Mouse (Mus musculus) olfactory bulb, adult 2 months (tissue): ENCODE measurements around the gene Syt9.

ENCODE experiments used
- CTCF ChIP-seq: fragments of 200-500 bp; IDR thresholded peaks from 2 replicates; pipeline ENCODE4 v1.5.1; 2012; ENCODE audit warnings: low read depth, mild to moderate bottlenecking, low read length, moderate library complexity; ENCODE audit not compliant: insufficient read depth
- POLR2A ChIP-seq: fragments of 200-500 bp; IDR thresholded peaks from 2 replicates; pipeline ENCODE4 v1.6.1; 2012; ENCODE audit warnings: mild to moderate bottlenecking, low read depth, low read length, moderate library complexity; ENCODE audit not compliant: insufficient read depth

GRCm38 (mm10) chr7:107540034-107540433 lies 169.5 kb downstream of the Syt9 start:
- TF ChIP-seq POLR2A (no peak), CTCF (no peak)
